Mouse (Mus musculus) hindbrain, embryonic 15.5 days (tissue): ENCODE data around the gene Spaca3. TPM values are rescaled to one million over a fixed set of nuclear protein-coding genes. Genes with fewer than 3 reads are reported as not detected.
A peak's percentile ranks its signal among the peaks of the same experiment; 100 is the strongest.

Source experiments
- ATAC-seq: fragments of 200-750 bp; cut with Nextera tagmentation; 2 replicates; pipeline ENCODE4 v1.8.0; 2017; ENCODE audit warnings: low read depth, moderate number of reproducible peaks, moderate TSS enrichment; ENCODE audit not compliant: low FRiP score
- H3K27ac ChIP-seq: fragments of 300-500 bp; sonication (generic); replicated peaks from 2 replicates; pipeline ENCODE4 v1.5.1; 2015; ENCODE audit warnings: mild to moderate bottlenecking, inconsistent platforms
- H3K27me3 ChIP-seq: fragments of 300-500 bp; sonication (generic); 2 replicates; pipeline ENCODE4 v1.6.1; 2015; ENCODE audit warnings: control low read depth, inconsistent platforms
- H3K36me3 ChIP-seq: fragments of 300-500 bp; sonication (generic); 2 replicates; pipeline ENCODE4 v1.6.1; 2015; ENCODE audit warnings: control low read depth, inconsistent platforms
- H3K4me1 ChIP-seq: fragments of 300-500 bp; sonication (generic); replicated peaks from 2 replicates; pipeline ENCODE4 v1.6.1; 2015; ENCODE audit warnings: control low read depth, inconsistent platforms
- H3K4me2 ChIP-seq: fragments of 300-500 bp; sonication (generic); 2 replicates; pipeline ENCODE4 v1.6.1; 2015; ENCODE audit warnings: moderate library complexity, mild to moderate bottlenecking, inconsistent platforms
- H3K4me3 ChIP-seq: fragments of 300-500 bp; sonication (generic); 2 replicates; pipeline ENCODE4 v1.5.1; 2015; ENCODE audit warnings: mild to moderate bottlenecking, inconsistent platforms
- H3K9ac ChIP-seq: fragments of 300-500 bp; sonication (generic); 2 replicates; pipeline ENCODE4 v1.6.1; 2015; ENCODE audit warnings: inconsistent platforms
- H3K9me3 ChIP-seq: fragments of 300-500 bp; sonication (generic); 2 replicates; pipeline ENCODE4 v1.6.1; 2016; ENCODE audit warnings: control low read depth, inconsistent platforms
- WGBS: fragments of 180-500 bp; shearing (Covaris S2); methylation state at CpG from one replicate; pipeline ENCODE4 v1.1.7; 2015; 5-methylcytosine and 5-hydroxymethylcytosine counted together
- polyA plus RNA-seq: library from polyadenylated mRNA; unstranded; fragments of >200 nt; fragmentation: Nextera tagmentation; extraction: Ambion mirVana; gene quantifications from 2 replicates; pipeline ENCODE4 v1.2.1, GENCODE M21; 2015

Gene Spaca3
- not detected in 2 replicates for polyA plus RNA-seq

- Histone ChIP-seq H3K4me1 (peaks cover 4% of the 10 kb centered on the region; the same call in 1 of the 2 replicates), H3K27me3 (no peaks in the 10 kb centered on the region), H3K4me2 (no peak within 1 kb of the TSS), H3K4me3 (no peak within 1 kb of the TSS), H3K9ac (no peak within 1 kb of the TSS), H3K36me3 (no peaks in the 10 kb centered on the region), H3K27ac (no peak within 1 kb of the TSS), H3K9me3 (no peaks in the 10 kb centered on the region)
- no peak for ATAC-seq
- WGBS = 72% methylated on average over 10 of the region's 10 CpGs
These were observed at the start of gene Spaca3 for GRCm38 (mm10) chr11:80858065-80858464. Spaca3 (plus strand) TSS chr11:80858365.

DNA sequence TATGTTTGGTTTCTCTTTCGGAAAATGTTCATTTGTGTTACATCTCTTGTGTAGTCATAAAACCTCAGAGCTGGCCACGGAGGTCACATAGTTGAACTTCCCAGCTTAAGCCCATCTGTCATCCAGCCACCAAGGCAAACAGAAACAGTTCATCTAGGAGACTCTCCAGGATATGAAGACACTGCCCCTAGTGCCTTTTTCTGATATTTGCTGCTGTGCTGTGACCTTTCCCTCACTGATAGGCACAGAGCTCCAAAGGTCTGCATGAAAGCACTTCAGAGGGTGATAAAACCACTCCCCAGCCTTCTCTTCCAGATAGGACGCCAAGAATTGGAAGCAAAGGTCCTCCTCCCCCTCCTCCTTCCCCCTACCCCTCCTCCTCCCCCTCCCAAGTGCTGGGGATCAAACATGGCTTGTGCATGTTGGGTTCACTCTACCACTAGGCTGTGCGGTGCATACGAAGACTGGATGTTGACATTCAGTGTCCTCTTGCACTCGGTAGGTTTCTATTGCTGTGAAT lies 49.6 kb upstream of the Spaca3 start:
- Histone ChIP-seq H3K4me1 (peaks cover 19% of the 10 kb centered on the region), H3K27me3 (no peaks in the 10 kb centered on the region), H3K4me3 (no peak overlapping the region), H3K9me3 (no peaks in the 10 kb centered on the region), H3K9ac (no peak overlapping the region), H3K36me3 (no peaks in the 10 kb centered on the region), H3K27ac (no peak overlapping the region), H3K4me2 (no peak overlapping the region)
- no peak for ATAC-seq
- 68% methylated on average over 6 of the region's 6 CpGs for WGBS

DNA sequence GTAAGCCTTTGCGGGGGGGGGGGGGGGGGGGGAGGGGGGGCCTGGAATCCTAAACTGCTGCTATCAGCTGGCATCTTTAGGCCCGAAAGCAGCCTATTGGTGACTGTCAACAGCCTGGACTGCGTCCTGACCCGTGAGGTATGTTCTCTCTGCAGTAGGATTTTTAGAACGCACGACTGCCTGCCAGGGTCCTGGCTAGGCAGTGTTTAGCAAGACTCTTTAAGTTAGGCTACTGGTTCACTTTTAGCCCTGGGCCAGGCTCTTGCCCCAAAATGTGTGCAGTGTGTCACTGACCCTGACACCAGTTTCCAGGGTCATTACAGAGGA lies 48.5 kb upstream of the Spaca3 start:
- 44% methylated on average over 5 of the region's 6 CpGs for WGBS
- Histone ChIP-seq H3K4me2 (peak overlapping the region; percentile 87), H3K9ac (no peak overlapping the region), H3K36me3 (no peaks in the 10 kb centered on the region), H3K27me3 (no peaks in the 10 kb centered on the region), H3K4me3 (peak overlapping the region; percentile 47; the same call in 1 of the 2 replicates), H3K9me3 (no peaks in the 10 kb centered on the region), H3K4me1 (peaks cover 19% of the 10 kb centered on the region), H3K27ac (no peak overlapping the region)
- ATAC-seq = 0 out of 2 replicates have a peak, but pooled peaks have one; percentile 34

- H3K27me3 ChIP-seq = no peaks in the 10 kb centered on the region
- H3K27ac ChIP-seq = no peak within 1 kb of the TSS
- H3K4me1 ChIP-seq = peaks cover 19% of the 10 kb centered on the region
- H3K4me2 ChIP-seq = peak within 1 kb of the TSS; percentile 87
- no peaks in the 10 kb centered on the region for H3K36me3 ChIP-seq
- peak; percentile 54 for ATAC-seq
- peak within 1 kb of the TSS; percentile 37 for H3K9ac ChIP-seq
- peak within 1 kb of the TSS; percentile 47 for H3K4me3 ChIP-seq
- WGBS = under 1% methylated on average over 53 of the region's 54 CpGs
- H3K9me3 ChIP-seq = no peaks in the 10 kb centered on the region
These were observed 48.0 kb upstream of the Spaca3 start, which contains the start of gene Tmem98 for GRCm38 (mm10) chr11:80809993-80810821. Tmem98 (plus strand) TSS chr11:80810175.

GRCm38 (mm10) chr11:80811156-80811555 lies 47.0 kb upstream of the Spaca3 start:
- Histone ChIP-seq H3K9ac (no peak overlapping the region; the same call in 1 of the 2 replicates), H3K4me2 (peak overlapping the region; percentile 87), H3K36me3 (no peaks in the 10 kb centered on the region), H3K9me3 (no peaks in the 10 kb centered on the region), H3K4me3 (peak overlapping the region; percentile 47), H3K27ac (no peak overlapping the region), H3K27me3 (no peaks in the 10 kb centered on the region), H3K4me1 (peaks cover 19% of the 10 kb centered on the region)
- WGBS = 20% methylated on average over 5 of the region's 5 CpGs
- ATAC-seq = no peak

DNA sequence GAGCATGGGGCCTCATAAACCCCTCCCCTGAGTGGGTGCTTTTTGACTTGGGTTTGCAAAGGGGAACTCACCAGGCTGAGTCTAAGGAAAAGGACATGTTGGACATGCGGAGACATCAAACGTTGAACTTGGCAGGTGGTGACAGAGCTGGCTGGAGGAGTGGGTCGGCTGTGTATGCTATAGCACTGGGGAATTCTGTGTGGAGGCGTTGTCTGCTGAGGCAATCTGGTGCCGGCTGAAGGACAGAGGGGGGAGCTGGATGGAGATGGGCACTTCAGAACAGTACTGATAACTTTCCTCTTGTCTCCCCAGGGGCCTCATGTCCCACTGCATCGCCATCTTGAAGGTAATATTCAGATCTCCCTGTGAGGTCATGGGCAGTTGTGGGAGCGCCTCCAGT lies 42.8 kb upstream of the Spaca3 start:
- no peak for ATAC-seq
- Histone ChIP-seq H3K4me2 (no peak overlapping the region), H3K27ac (no peak overlapping the region), H3K27me3 (no peaks in the 10 kb centered on the region), H3K36me3 (no peaks in the 10 kb centered on the region), H3K4me3 (no peak overlapping the region), H3K4me1 (peaks cover 13% of the 10 kb centered on the region), H3K9me3 (no peaks in the 10 kb centered on the region), H3K9ac (no peak overlapping the region)
- WGBS = 82% methylated on average over 7 of the region's 7 CpGs

DNA sequence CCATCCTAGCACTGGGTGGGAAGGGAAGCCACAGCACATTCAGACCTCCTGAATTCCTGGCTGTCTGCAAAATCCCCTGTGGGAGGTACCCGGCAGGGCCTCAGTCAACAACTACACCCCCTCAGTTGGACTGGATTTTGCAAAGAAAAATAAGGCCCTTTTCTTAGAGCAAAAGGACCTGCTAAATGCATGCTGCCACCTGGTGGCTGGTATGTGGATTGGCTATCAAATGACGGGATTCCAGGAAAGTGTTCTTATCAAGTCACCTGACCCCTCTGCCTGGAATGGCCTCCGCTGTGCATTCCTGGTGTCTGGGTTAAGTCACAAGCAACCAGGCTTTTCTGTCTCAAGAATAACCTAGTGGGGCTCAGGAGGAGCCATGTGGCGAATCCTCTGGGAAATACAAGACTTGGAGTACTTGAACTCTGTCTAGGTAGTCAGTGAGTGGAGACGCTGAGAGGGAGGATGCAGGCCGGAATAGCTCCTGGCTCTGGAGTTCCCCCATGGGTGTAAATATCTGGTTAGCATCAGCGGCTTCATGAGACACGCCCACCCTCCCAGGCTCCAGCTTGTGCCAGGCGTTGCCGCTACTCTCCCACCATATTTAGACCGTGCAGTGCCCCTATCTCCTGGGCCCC lies 40.0 kb upstream of the Spaca3 start:
- 0 out of 2 replicates have a peak, but pooled peaks have one; percentile 34 for ATAC-seq
- Histone ChIP-seq H3K4me3 (no peak overlapping the region), H3K4me2 (no peak overlapping the region), H3K9me3 (no peaks in the 10 kb centered on the region), H3K36me3 (no peaks in the 10 kb centered on the region), H3K27ac (no peak overlapping the region), H3K27me3 (no peaks in the 10 kb centered on the region), H3K9ac (no peak overlapping the region), H3K4me1 (no peaks in the 10 kb centered on the region; the same call in 1 of the 2 replicates)
- 47% methylated on average over 11 of the region's 11 CpGs for WGBS

DNA sequence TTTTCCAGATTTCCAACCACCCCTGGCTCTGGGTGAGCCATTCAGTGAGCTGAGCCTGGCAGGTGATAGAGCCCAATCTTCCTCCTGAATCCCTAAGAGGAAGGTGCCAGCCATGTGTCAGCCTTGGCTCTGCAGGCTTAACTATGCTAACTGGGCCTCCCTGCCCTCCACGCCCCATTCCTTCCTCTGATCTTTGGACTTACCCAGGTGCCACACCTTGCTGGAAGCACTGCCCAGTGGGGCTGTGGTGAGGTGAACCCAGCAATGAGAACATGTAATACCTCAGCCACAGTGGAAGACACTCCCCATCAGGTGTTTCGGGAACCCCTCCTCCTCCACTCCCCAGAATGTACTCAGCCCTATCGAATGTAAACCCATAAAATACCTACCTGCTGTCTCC lies 38.1 kb upstream of the Spaca3 start:
- no peak overlapping the region for H3K27ac ChIP-seq
- WGBS = 99% methylated on average over 3 of the region's 3 CpGs
- H3K9me3 ChIP-seq = no peaks in the 10 kb centered on the region
- H3K27me3 ChIP-seq = no peaks in the 10 kb centered on the region
- H3K4me2 ChIP-seq = no peak overlapping the region
- no peak for ATAC-seq
- H3K4me3 ChIP-seq = no peak overlapping the region
- H3K36me3 ChIP-seq = no peaks in the 10 kb centered on the region
- H3K9ac ChIP-seq = no peak overlapping the region
- H3K4me1 ChIP-seq = no peaks in the 10 kb centered on the region; the same call in 1 of the 2 replicates

- no peak for ATAC-seq
- no peak overlapping the region for H3K4me2 ChIP-seq
- no peak overlapping the region for H3K9ac ChIP-seq
- no peak overlapping the region for H3K27ac ChIP-seq
- no peaks in the 10 kb centered on the region for H3K27me3 ChIP-seq
- H3K4me1 ChIP-seq = no peaks in the 10 kb centered on the region; the same call in 1 of the 2 replicates
- H3K4me3 ChIP-seq = no peak overlapping the region
- WGBS = 64% methylated on average over 14 of the region's 14 CpGs
- H3K9me3 ChIP-seq = no peaks in the 10 kb centered on the region
- H3K36me3 ChIP-seq = no peaks in the 10 kb centered on the region
These were observed 36.9 kb upstream of the Spaca3 start for GRCm38 (mm10) chr11:80821296-80821695.

DNA sequence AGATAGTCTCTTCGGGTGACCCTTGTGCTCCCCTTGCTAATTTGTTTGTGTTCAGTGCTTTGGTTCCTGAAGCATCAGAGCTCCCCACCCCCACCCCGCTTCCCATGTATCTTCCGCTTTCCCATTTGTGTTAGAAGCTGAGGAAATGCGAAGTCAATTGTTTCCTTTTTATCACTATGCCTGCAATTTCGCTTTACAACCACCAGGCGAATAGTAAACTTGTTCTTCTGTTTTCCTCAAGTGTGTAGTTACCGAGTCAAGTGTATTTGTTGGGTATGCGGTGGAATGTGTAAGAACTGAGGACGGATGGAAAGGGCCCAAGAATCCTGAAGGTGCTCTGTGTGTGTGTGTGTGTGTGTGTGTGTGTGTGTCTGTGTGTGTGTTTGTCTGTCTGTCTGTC lies 36.4 kb upstream of the Spaca3 start:
- H3K4me2 ChIP-seq = no peak overlapping the region
- no peaks in the 10 kb centered on the region; the same call in 1 of the 2 replicates for H3K4me1 ChIP-seq
- H3K4me3 ChIP-seq = no peak overlapping the region
- no peak overlapping the region for H3K9ac ChIP-seq
- no peaks in the 10 kb centered on the region for H3K36me3 ChIP-seq
- ATAC-seq = no peak
- H3K27me3 ChIP-seq = no peaks in the 10 kb centered on the region
- no peaks in the 10 kb centered on the region for H3K9me3 ChIP-seq
- no peak overlapping the region for H3K27ac ChIP-seq
- 86% methylated on average over 9 of the region's 9 CpGs for WGBS

DNA sequence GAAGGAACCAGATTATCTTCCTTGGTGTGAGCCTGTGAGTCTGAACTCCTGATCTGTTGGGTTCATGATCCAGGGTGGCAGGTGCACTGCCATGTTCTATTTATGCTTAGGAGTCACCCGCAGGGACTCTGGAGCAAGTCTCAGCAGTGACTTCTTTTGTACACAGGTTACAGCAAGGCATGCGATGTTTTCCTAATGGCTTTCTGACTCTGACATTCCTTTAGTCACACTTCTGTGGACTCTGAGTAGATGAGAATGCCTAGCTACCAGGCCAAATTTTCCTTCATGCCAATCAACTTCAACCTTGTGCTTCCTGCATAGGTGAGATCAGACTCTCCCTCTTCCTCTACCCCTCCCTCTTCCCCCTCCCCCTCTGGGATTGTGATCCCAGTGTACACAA lies 22.8 kb upstream of the Spaca3 start:
- Histone ChIP-seq H3K4me1 (no peaks in the 10 kb centered on the region; the same call in 1 of the 2 replicates), H3K4me3 (no peak overlapping the region), H3K36me3 (no peaks in the 10 kb centered on the region), H3K4me2 (no peak overlapping the region), H3K27me3 (no peaks in the 10 kb centered on the region), H3K9ac (no peak overlapping the region), H3K9me3 (no peaks in the 10 kb centered on the region), H3K27ac (no peak overlapping the region)
- no peak for ATAC-seq
- WGBS = 70% methylated on average over 2 of the region's 2 CpGs

GRCm38 (mm10) chr11:80835841-80836240 lies 22.3 kb upstream of the Spaca3 start:
- H3K4me1 ChIP-seq = no peaks in the 10 kb centered on the region; the same call in 1 of the 2 replicates
- no peak overlapping the region for H3K4me2 ChIP-seq
- H3K9ac ChIP-seq = no peak overlapping the region
- H3K27me3 ChIP-seq = no peaks in the 10 kb centered on the region
- H3K36me3 ChIP-seq = no peaks in the 10 kb centered on the region
- no peak overlapping the region for H3K4me3 ChIP-seq
- no peak overlapping the region for H3K27ac ChIP-seq
- no peaks in the 10 kb centered on the region for H3K9me3 ChIP-seq
- no peak for ATAC-seq
- WGBS = 81% methylated on average over 4 of the region's 4 CpGs
